Mouse (Mus musculus): ENCODE measurements around the gene Bach2. TPM values are rescaled to one million over a fixed set of nuclear protein-coding genes. Genes with fewer than 3 reads are reported as not detected.

The Bach2 gene
- polyA plus RNA-seq, 1 experiment, result 0.11 TPM

DNA sequence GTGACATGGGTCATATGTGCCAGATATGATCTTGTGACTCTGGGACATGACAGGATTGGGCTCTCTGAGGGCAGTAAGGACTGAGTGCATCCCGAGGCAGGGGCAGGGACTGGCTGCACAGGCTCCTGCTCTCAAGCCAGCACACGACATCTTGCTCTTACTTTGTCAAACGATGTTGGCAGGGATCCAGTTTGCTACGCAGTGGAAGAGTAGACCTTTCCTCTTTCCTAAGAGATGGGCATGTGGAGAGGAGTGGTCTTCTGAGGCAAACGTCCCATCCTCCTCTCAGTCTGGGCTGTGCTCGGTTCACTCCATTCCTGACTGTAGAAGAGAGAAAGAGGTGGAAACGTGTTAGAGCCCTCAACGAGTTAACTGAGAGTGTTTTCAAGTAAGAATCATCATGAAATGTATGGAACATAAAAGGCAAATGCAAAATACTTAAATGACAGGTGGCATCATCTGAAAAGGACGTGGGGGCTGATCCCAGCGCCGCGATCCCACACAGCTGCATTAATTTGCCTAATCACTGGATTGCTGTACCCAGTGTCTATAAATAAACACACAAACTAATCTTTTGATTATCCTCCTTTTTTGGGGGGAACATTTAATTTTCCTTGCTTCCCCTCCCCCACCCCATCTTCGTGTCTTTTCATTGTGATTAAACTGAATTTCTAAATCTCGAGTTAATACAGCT, 150.7 kb downstream of the Bach2 start:
- Histone ChIP-seq H3K79me3 (ENCODE audit: low read depth) (no peaks in the 10 kb centered on the region), H3K79me2 (ENCODE audit: control insufficient read depth, insufficient read depth) (no peaks in the 10 kb centered on the region), H3K4me3 (ENCODE audit: insufficient read depth, poor library complexity, severe bottlenecking) (no peak overlapping the region), H3K27me3 (ENCODE audit: control insufficient read depth, insufficient read depth, insufficient read length) (no peaks in the 10 kb centered on the region), H3K36me3 (ENCODE audit: control insufficient read depth, insufficient read depth) (no peaks in the 10 kb centered on the region), H3ac (ENCODE audit: control insufficient read depth, insufficient read length, low read depth) (no peak overlapping the region)
- no peak for TF ChIP-seq USF1 (IDR thresholded peaks at IDR 0.05; ENCODE audit: low read depth)
- no peak for TF ChIP-seq MAX (IDR thresholded peaks at IDR 0.05)
- TF ChIP-seq FOSL1 (IDR thresholded peaks at IDR 0.05; ENCODE audit: insufficient read depth, low read length, poor library complexity, severe bottlenecking), result no peak
- TF ChIP-seq MYOD1 (IDR thresholded peaks at IDR 0.05; ENCODE audit: control insufficient read depth, insufficient read length, low read depth), result no peak
- no peak for TF ChIP-seq CEBPB (IDR thresholded peaks at IDR 0.05; ENCODE audit: low read depth)
- no peak for TF ChIP-seq CTCF (IDR thresholded peaks at IDR 0.05; ENCODE audit: control insufficient read depth, insufficient read depth, insufficient read length)
- TF ChIP-seq MYOG (IDR thresholded peaks at IDR 0.05; ENCODE audit: control insufficient read depth, extremely low read depth, insufficient read length), result no peak

DNA sequence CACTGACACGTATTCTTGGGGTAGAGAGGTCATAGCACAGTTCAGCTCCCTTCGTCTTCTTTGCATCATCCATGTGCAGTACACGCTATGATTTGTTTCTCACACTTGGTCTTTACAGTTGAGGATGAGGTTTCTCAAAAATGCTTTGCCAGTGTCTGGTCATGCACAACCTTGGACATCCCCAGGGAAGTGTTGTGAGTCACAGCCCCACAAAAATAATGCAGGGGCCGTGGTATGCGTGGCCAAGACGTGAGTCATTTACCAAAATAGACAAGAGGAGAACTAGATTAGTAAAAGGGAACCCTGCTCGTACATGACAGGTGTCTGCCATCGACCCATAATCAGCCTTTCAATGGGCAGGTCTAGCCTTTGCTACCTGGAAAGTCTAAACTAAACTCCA, 152.7 kb downstream of the Bach2 start:
- Histone ChIP-seq H3K4me3 (ENCODE audit: insufficient read depth, poor library complexity, severe bottlenecking) (no peak overlapping the region), H3K27me3 (ENCODE audit: control insufficient read depth, insufficient read depth, insufficient read length) (no peaks in the 10 kb centered on the region), H3K36me3 (ENCODE audit: control insufficient read depth, insufficient read depth) (no peaks in the 10 kb centered on the region), H3ac (ENCODE audit: control insufficient read depth, insufficient read length, low read depth) (no peak overlapping the region), H3K79me2 (ENCODE audit: control insufficient read depth, insufficient read depth) (no peaks in the 10 kb centered on the region), H3K79me3 (ENCODE audit: low read depth) (no peaks in the 10 kb centered on the region)
- TF ChIP-seq FOSL1 (IDR thresholded peaks at IDR 0.05; ENCODE audit: insufficient read depth, low read length, poor library complexity, severe bottlenecking) (peak; percentile 84), MYOD1 (IDR thresholded peaks at IDR 0.05; ENCODE audit: control insufficient read depth, insufficient read length, low read depth) (peak; percentile 82), CEBPB (IDR thresholded peaks at IDR 0.05; ENCODE audit: low read depth) (peak; percentile 35), MAX (IDR thresholded peaks at IDR 0.05) (peak; percentile 95), MYOG (IDR thresholded peaks at IDR 0.05; ENCODE audit: control insufficient read depth, extremely low read depth, insufficient read length) (no peak)

DNA sequence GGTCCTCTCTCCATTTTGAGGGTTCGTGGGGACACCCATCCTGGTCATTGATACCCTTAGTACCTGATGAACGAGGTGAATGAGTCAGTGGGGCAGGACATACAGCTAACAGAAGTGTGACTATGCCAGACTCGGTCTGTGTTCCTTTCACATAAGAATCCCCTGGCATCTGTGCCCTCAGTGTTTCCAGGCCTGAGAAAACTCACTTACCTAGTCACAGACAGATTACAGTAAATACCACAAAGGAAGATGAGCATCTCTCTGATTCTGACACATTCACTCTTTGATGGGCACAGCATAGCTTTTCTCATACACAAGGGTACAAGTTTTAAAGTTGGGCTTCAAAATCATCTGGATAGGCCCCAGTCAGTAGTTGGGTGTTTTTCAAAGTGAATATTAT, 154.6 kb downstream of the Bach2 start:
- Histone ChIP-seq H3K79me2 (ENCODE audit: control insufficient read depth, insufficient read depth) (no peaks in the 10 kb centered on the region), H3K79me3 (ENCODE audit: low read depth) (no peaks in the 10 kb centered on the region), H3K27me3 (ENCODE audit: control insufficient read depth, insufficient read depth, insufficient read length) (no peaks in the 10 kb centered on the region), H3K4me3 (ENCODE audit: insufficient read depth, poor library complexity, severe bottlenecking) (no peak overlapping the region), H3K36me3 (ENCODE audit: control insufficient read depth, insufficient read depth) (no peaks in the 10 kb centered on the region), H3ac (ENCODE audit: control insufficient read depth, insufficient read length, low read depth) (no peak overlapping the region)
- TF ChIP-seq MAX (IDR thresholded peaks at IDR 0.05) (no peak), CEBPB (IDR thresholded peaks at IDR 0.05; ENCODE audit: low read depth) (no peak), MYOD1 (IDR thresholded peaks at IDR 0.05; ENCODE audit: control insufficient read depth, insufficient read length, low read depth) (no peak), MYOG (IDR thresholded peaks at IDR 0.05; ENCODE audit: control insufficient read depth, extremely low read depth, insufficient read length) (no peak), USF1 (IDR thresholded peaks at IDR 0.05; ENCODE audit: low read depth) (no peak)

DNA sequence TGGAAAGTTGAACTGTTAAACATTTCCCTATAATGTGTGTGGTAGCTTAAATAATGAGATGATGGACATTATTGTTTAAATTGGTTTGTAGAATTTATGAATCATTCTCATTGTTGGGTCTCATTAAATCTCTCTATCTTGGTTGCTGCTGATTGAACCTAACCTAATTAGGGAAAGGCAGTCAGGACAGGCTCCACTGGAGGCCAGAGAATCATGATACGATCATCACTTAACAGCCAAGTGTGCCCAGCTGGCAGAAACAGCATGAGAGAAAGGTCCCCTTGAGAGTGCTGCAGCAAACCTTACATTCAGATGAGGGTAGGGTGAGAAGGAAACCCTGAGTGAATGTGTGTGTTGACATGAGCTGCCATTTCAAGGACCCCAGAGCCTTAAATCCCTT, 155.3 kb downstream of the Bach2 start:
- H3K79me3 ChIP-seq (ENCODE audit: low read depth), result no peaks in the 10 kb centered on the region
- H3ac ChIP-seq (ENCODE audit: control insufficient read depth, insufficient read length, low read depth), result no peak overlapping the region
- no peaks in the 10 kb centered on the region for H3K36me3 ChIP-seq (ENCODE audit: control insufficient read depth, insufficient read depth)
- H3K4me3 ChIP-seq (ENCODE audit: insufficient read depth, poor library complexity, severe bottlenecking), result no peak overlapping the region
- H3K27me3 ChIP-seq (ENCODE audit: control insufficient read depth, insufficient read depth, insufficient read length), result no peaks in the 10 kb centered on the region
- TF ChIP-seq MAX (IDR thresholded peaks at IDR 0.05) (no peak), MYOD1 (IDR thresholded peaks at IDR 0.05; ENCODE audit: control insufficient read depth, insufficient read length, low read depth) (no peak), MYOG (IDR thresholded peaks at IDR 0.05; ENCODE audit: control insufficient read depth, extremely low read depth, insufficient read length) (no peak), CEBPB (IDR thresholded peaks at IDR 0.05; ENCODE audit: low read depth) (no peak), USF1 (IDR thresholded peaks at IDR 0.05; ENCODE audit: low read depth) (no peak), FOSL1 (IDR thresholded peaks at IDR 0.05; ENCODE audit: insufficient read depth, low read length, poor library complexity, severe bottlenecking) (no peak), CTCF (IDR thresholded peaks at IDR 0.05; ENCODE audit: control insufficient read depth, insufficient read depth, insufficient read length) (no peak)
- H3K79me2 ChIP-seq (ENCODE audit: control insufficient read depth, insufficient read depth), result no peaks in the 10 kb centered on the region

DNA sequence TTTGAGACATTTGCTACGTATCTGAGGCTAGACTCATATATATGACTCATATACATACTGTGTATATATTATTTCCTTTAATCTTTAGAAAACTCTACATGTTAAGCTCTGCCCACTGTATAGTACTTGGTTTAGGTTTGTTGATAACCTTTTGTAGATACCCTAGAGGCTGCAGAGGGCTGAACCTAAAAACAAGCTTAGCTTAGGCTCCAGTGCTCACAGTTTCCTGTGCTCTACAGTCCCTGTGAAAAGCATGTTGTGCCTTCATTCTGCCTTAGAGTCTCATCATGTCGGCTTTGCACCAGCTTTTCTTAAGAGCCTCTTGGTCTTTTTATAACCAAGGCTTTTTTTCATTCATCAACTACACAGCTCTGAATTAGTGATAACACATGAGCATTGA, 156.2 kb downstream of the Bach2 start:
- Histone ChIP-seq H3K4me3 (ENCODE audit: insufficient read depth, poor library complexity, severe bottlenecking) (no peak overlapping the region), H3K79me3 (ENCODE audit: low read depth) (no peaks in the 10 kb centered on the region), H3K79me2 (ENCODE audit: control insufficient read depth, insufficient read depth) (no peaks in the 10 kb centered on the region), H3K36me3 (ENCODE audit: control insufficient read depth, insufficient read depth) (no peaks in the 10 kb centered on the region), H3K27me3 (ENCODE audit: control insufficient read depth, insufficient read depth, insufficient read length) (no peaks in the 10 kb centered on the region), H3ac (ENCODE audit: control insufficient read depth, insufficient read length, low read depth) (no peak overlapping the region)
- TF ChIP-seq USF1 (IDR thresholded peaks at IDR 0.05; ENCODE audit: low read depth) (no peak), CTCF (IDR thresholded peaks at IDR 0.05; ENCODE audit: control insufficient read depth, insufficient read depth, insufficient read length) (no peak), FOSL1 (IDR thresholded peaks at IDR 0.05; ENCODE audit: insufficient read depth, low read length, poor library complexity, severe bottlenecking) (no peak), CEBPB (IDR thresholded peaks at IDR 0.05; ENCODE audit: low read depth) (no peak), MYOD1 (IDR thresholded peaks at IDR 0.05; ENCODE audit: control insufficient read depth, insufficient read length, low read depth) (no peak), MYOG (IDR thresholded peaks at IDR 0.05; ENCODE audit: control insufficient read depth, extremely low read depth, insufficient read length) (no peak), MAX (IDR thresholded peaks at IDR 0.05) (no peak)

DNA sequence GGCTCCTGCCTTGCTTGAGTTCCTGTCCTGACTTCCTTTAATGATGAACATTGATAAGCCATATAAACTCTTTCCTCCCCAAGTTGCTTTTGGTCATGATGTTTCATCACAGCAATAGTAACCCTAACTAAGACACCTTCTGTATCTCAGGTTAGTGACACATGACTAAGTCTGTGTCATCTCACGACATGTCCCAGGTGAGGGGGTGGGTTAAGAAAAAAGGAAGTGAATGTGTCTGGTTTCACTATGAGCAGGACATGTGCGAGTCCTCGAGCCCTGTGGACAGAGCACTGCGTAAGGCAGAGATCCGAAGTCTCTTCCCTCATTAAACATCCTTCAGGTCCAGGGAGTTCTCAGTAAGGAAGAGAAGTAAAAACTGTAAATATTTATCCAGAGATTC, 162.9 kb downstream of the Bach2 start:
- Histone ChIP-seq H3K36me3 (ENCODE audit: control insufficient read depth, insufficient read depth) (no peaks in the 10 kb centered on the region), H3K27me3 (ENCODE audit: control insufficient read depth, insufficient read depth, insufficient read length) (no peaks in the 10 kb centered on the region), H3K79me3 (ENCODE audit: low read depth) (no peaks in the 10 kb centered on the region), H3K79me2 (ENCODE audit: control insufficient read depth, insufficient read depth) (no peaks in the 10 kb centered on the region), H3ac (ENCODE audit: control insufficient read depth, insufficient read length, low read depth) (no peak overlapping the region), H3K4me3 (ENCODE audit: insufficient read depth, poor library complexity, severe bottlenecking) (no peak overlapping the region)
- TF ChIP-seq CEBPB (IDR thresholded peaks at IDR 0.05; ENCODE audit: low read depth), result no peak

Data from C2C12 (cell line).